ENCODE assay signal across 11 mouse cellular contexts in genomic region chr2:102986964-102987707, GRCm38 (mm10).
A peak's percentile ranks its signal among the peaks of the same experiment; 100 is the strongest.
DNase-seq lines count a peak whose midpoint lies in the region; ATAC-seq and TF ChIP-seq lines count a peak whose summit lies in the region.
"Had no signal": no experiment of that assay in that cellular context is flagged by ENCODE, and none has a peak within 500 bp of the region (broad histone marks: within the 10 kb centered on the region; RNA-seq: fewer than 3 reads in every experiment).

No protein-coding gene starts in this region.

- no peaks in the 10 kb centered on the region; the same call in 1 of the 2 replicates for H3K4me1 ChIP-seq in brown adipose tissue, adult 24 weeks (ENCODE audit: control insufficient read depth, insufficient read depth, insufficient read length, low read length)
- H3K4me1 ChIP-seq in forebrain, embryonic 10.5 days = no peaks in the 10 kb centered on the region
- no peaks in the 10 kb centered on the region for H3K4me1 ChIP-seq in forebrain, embryonic 15.5 days
- H3K4me1 ChIP-seq: heart, embryonic 15.5 days had no signal

- H3K4me2 ChIP-seq in forebrain, embryonic 15.5 days (replicated peaks) = no peak overlapping the region
- H3K4me2 ChIP-seq: heart, embryonic 15.5 days had no signal

- no peak for TF ChIP-seq CTCF in C2C12 (IDR thresholded peaks at IDR 0.05; ENCODE audit: control insufficient read depth, insufficient read depth, insufficient read length)

- no peaks in the 10 kb centered on the region for H3K36me3 ChIP-seq in C2C12 (ENCODE audit: control insufficient read depth, insufficient read depth)
- no peaks in the 10 kb centered on the region for H3K36me3 ChIP-seq in forebrain, embryonic 10.5 days (replicated peaks)
- no peaks in the 10 kb centered on the region for H3K36me3 ChIP-seq in forebrain, embryonic 15.5 days
- H3K36me3 ChIP-seq: heart, embryonic 15.5 days had no signal

- DNase-seq in gastrocnemius, postnatal 36 days = peak; percentile 14 to 24
- DNase-seq in gastrocnemius, adult 8-10 months (ENCODE audit: low spot score in 2 of 2) = no peak
- peak; percentile 45 for DNase-seq in lung, postnatal 10 days
- DNase-seq in embryo, embryonic 10.5 days (ENCODE audit: low spot score) = no peak
- no peak for DNase-seq in forebrain, embryonic 10.5 days (ENCODE audit: extremely low spot score, low spot score)

- no peaks in the 10 kb centered on the region for H3K27me3 ChIP-seq in C2C12 (ENCODE audit: control insufficient read depth, insufficient read depth, insufficient read length)
- H3K27me3 ChIP-seq in forebrain, embryonic 10.5 days (ENCODE audit: poor library complexity, severe bottlenecking) = no peaks in the 10 kb centered on the region
- no peaks in the 10 kb centered on the region for H3K27me3 ChIP-seq in forebrain, embryonic 15.5 days
- H3K27me3 ChIP-seq: CH12.LX; heart, embryonic 15.5 days had no signal

- H3K9me3 ChIP-seq in forebrain, embryonic 10.5 days = no peaks in the 10 kb centered on the region
- no peaks in the 10 kb centered on the region for H3K9me3 ChIP-seq in forebrain, embryonic 15.5 days
- H3K9me3 ChIP-seq: heart, embryonic 15.5 days had no signal

- 91% methylated on average over 6 of the region's 6 CpGs for WGBS in forebrain, embryonic 10.5 days
- 82% methylated on average over 6 of the region's 6 CpGs for whole genome bisulfite sequencing in forebrain, embryonic 15.5 days

- no peaks in the 10 kb centered on the region for H3K79me2 ChIP-seq in C2C12 (ENCODE audit: control insufficient read depth, insufficient read depth)

- H3ac ChIP-seq in C2C12 (ENCODE audit: control insufficient read depth, insufficient read length, low read depth) = no peak overlapping the region

- 0 out of 2 replicates have a peak overlapping the region, but pooled peaks have one; percentile 21 for H3K27ac ChIP-seq in brown adipose tissue, adult 24 weeks (replicated peaks; ENCODE audit: low read depth, low read length)
- H3K27ac ChIP-seq in forebrain, embryonic 10.5 days = no peak overlapping the region
- no peak overlapping the region for H3K27ac ChIP-seq in forebrain, embryonic 15.5 days (replicated peaks)
- H3K27ac ChIP-seq: heart, embryonic 15.5 days; liver, embryonic 14.5 days had no signal

- intact Hi-C loops in gastrocnemius, postnatal 36 days (cut with DNase I) = no loop called here

- H3K9ac ChIP-seq in forebrain, embryonic 15.5 days (replicated peaks) = no peak overlapping the region
- H3K9ac ChIP-seq: heart, embryonic 15.5 days; liver, embryonic 14.5 days had no signal

- no peak for ATAC-seq in forebrain, embryonic 15.5 days (replicated peaks)

- H3K79me3 ChIP-seq in C2C12 (ENCODE audit: low read depth) = no peaks in the 10 kb centered on the region

- H3K4me3 ChIP-seq in C2C12 (ENCODE audit: insufficient read depth, poor library complexity, severe bottlenecking) = no peak overlapping the region
- H3K4me3 ChIP-seq in brown adipose tissue, adult 24 weeks (ENCODE audit: insufficient read depth, low read depth, low read length) = no peak overlapping the region
- H3K4me3 ChIP-seq in forebrain, embryonic 10.5 days = no peak overlapping the region
- no peak overlapping the region for H3K4me3 ChIP-seq in forebrain, embryonic 15.5 days
- H3K4me3 ChIP-seq: heart, embryonic 15.5 days had no signal

TF ChIP-seq in C2C12, 6 proteins besides CTCF, POLR2A, EP300 and RAD21:
- TF ChIP-seq USF1 (IDR thresholded peaks at IDR 0.05; ENCODE audit: low read depth) = no peak
- TF ChIP-seq CEBPB (IDR thresholded peaks at IDR 0.05; ENCODE audit: low read depth) = peak; percentile 96
- TF ChIP-seq MAX (IDR thresholded peaks at IDR 0.05) = peak; percentile 69

Comparison
In these comparisons a context has a peak if more than half of its experiments do, and no peak if none do; other contexts are left out.
1. DNase-seq: peak in gastrocnemius, postnatal 36 days (2 of 2) and lung, postnatal 10 days (single experiment); none in gastrocnemius, adult 8-10 months (0 of 2), embryo, embryonic 10.5 days (single experiment) and forebrain, embryonic 10.5 days (single experiment).